Comparison of ENCODE assay signal across 14 mouse cellular contexts in genomic region chrX:72330323-72330722, GRCm38 (mm10). TPM values are rescaled to one million over a fixed set of nuclear protein-coding genes. Genes with fewer than 3 reads are reported as not detected.
DNase-seq lines count a peak whose midpoint lies in the region; ATAC-seq and TF ChIP-seq lines count a peak whose summit lies in the region.
"Had no signal": no experiment of that assay in that cellular context is flagged by ENCODE, and none has a peak within 500 bp of the region (broad histone marks: within the 10 kb centered on the region; RNA-seq: fewer than 3 reads in every experiment).

No protein-coding gene starts in this region.

- ATAC-seq in megakaryocyte progenitor cell, adult 5-6 weeks (replicated peaks; ENCODE audit: poor library complexity) = no peak
- no peak for ATAC-seq in frontal cortex, adult (ENCODE audit: low TSS enrichment)
- ATAC-seq: forebrain, embryonic 16.5 days; Patski had no signal

- no peak for TF ChIP-seq CTCF in left cerebral cortex, adult 2 months (IDR thresholded peaks at IDR 0.05)

- intact Hi-C loops in left cerebral cortex, postnatal 4 days (cut with DNase I) = no loop called here
- intact Hi-C loops in left cerebral cortex, adult 2 months (cut with DNase I) = no loop called here

- no peak overlapping the region for H3K27ac ChIP-seq in left cerebral cortex, adult 2 months
- H3K27ac ChIP-seq: kidney, embryonic 15.5 days; stomach, embryonic 15.5 days had no signal

- DNase-seq in left cerebral cortex, postnatal 4 days = peak; percentile 35
- no peak for DNase-seq in left cerebral cortex, adult 2 months (ENCODE audit: extremely low spot score in 1 of 2, low spot score in 2 of 2)
- DNase-seq in adipocyte (ENCODE audit: low spot score) = peak; percentile 98
- peak; percentile 12 for DNase-seq in gastrocnemius, postnatal 25 days
- DNase-seq in lung, postnatal 10 days = peak; percentile 11
- no peak for DNase-seq in MN1 (ENCODE audit: low spot score)
- DNase-seq: cerebellum, adult 9-11 months had no signal

- no peak overlapping the region for H3K4me3 ChIP-seq in left cerebral cortex, adult 2 months
- H3K4me3 ChIP-seq: kidney, embryonic 15.5 days; stomach, embryonic 15.5 days had no signal

RNA-seq across cellular contexts. Expression of gene Gabre, which starts 55.7 kb away (rescaled TPM):
- under 1 TPM in 1 of 2 experiments, not detected in 1; 0.34 TPM for total RNA-seq in left cerebral cortex, postnatal 4 days (2021)
- total RNA-seq in left cerebral cortex, adult 2 months (2021) = under 1 TPM; 0.43 to 0.56 TPM
- total RNA-seq in gastrocnemius, postnatal 25 days (2021) = under 1 TPM; 0.26 to 0.51 TPM
- total RNA-seq in megakaryocyte progenitor cell, adult 5-6 weeks (2015) = 0.10 TPM in 1 of 2 replicates, not detected in the other
- total RNA-seq in megakaryocyte progenitor cell, adult 5-6 weeks (2017) = not detected in 2 replicates
- total RNA-seq: neutrophil, adult 5-6 weeks had no signal

RNA-seq across cellular contexts. Expression of gene Magea10, which starts 56.3 kb away (rescaled TPM):
- not detected for total RNA-seq in left cerebral cortex, postnatal 4 days (2021)
- total RNA-seq in left cerebral cortex, adult 2 months (2021) = not detected
- total RNA-seq in gastrocnemius, postnatal 25 days (2021) = not detected
- not detected in 2 replicates for total RNA-seq in megakaryocyte progenitor cell, adult 5-6 weeks (2015)
- total RNA-seq in megakaryocyte progenitor cell, adult 5-6 weeks (2017) = not detected in 2 replicates
- total RNA-seq: neutrophil, adult 5-6 weeks had no signal

Comparison
In these comparisons a context has a peak if more than half of its experiments do, and no peak if none do; other contexts are left out.
1. DNase-seq: peak in left cerebral cortex, postnatal 4 days (single experiment), adipocyte (single experiment), gastrocnemius, postnatal 25 days (single experiment) and lung, postnatal 10 days (single experiment); none in left cerebral cortex, adult 2 months (0 of 2) and MN1 (single experiment).